Comparison of ENCODE assay signal across 8 mouse cellular contexts in genomic region chr7:67950815-67951531, GRCm38 (mm10). TPM values are rescaled to one million over a fixed set of nuclear protein-coding genes. Genes with fewer than 3 reads are reported as not detected.
DNase-seq lines count a peak whose midpoint lies in the region; ATAC-seq and TF ChIP-seq lines count a peak whose summit lies in the region.

No protein-coding gene starts in this region.

- H3K27me3 ChIP-seq in hindbrain, postnatal 0 days (ENCODE audit: insufficient read depth, low read length) = no peaks in the 10 kb centered on the region

- no peaks in the 10 kb centered on the region; the same call in 1 of the 2 replicates for H3K79me2 ChIP-seq in macrophage (ENCODE audit: inconsistent target)

- peak overlapping the region; percentile 94 for H3K9ac ChIP-seq in hindbrain, postnatal 0 days (replicated peaks; ENCODE audit: low read length)

- peak; percentile 88 to 96 for DNase-seq in adrenal gland, adult (ENCODE audit: inconsistent age in 2 of 2, low spot score in 1 of 2)
- peak; percentile 63 to 69 for DNase-seq in gastrocnemius, adult 8-10 months (ENCODE audit: low spot score in 2 of 2)
- DNase-seq in hindbrain, postnatal 0 days (ENCODE audit: low spot score) = peak; percentile 93
- peak; percentile 83 to 84 for DNase-seq in left cerebral cortex, adult 2 months (ENCODE audit: extremely low spot score in 1 of 2, low spot score in 2 of 2)
- DNase-seq in right cerebral cortex, adult 18-20 months = peak; percentile 83
- peak; percentile 71 to 82 for DNase-seq in urinary bladder, adult 18-20 months (ENCODE audit: low spot score in 2 of 2)

- ATAC-seq in hindbrain, postnatal 0 days = peak; percentile 82

- H3K27ac ChIP-seq in cortical plate, adult 2 months (ENCODE audit: insufficient read depth, low read length) = peak overlapping the region; percentile 76; the same call in 1 of the 2 replicates
- H3K27ac ChIP-seq in hindbrain, postnatal 0 days = peak overlapping the region; percentile 99
- H3K27ac ChIP-seq in left cerebral cortex, adult 2 months = peak overlapping the region; percentile 95
- H3K27ac ChIP-seq in macrophage = no peak overlapping the region

- H3K36me3 ChIP-seq in hindbrain, postnatal 0 days (ENCODE audit: insufficient read depth, low read length) = no peaks in the 10 kb centered on the region
- H3K36me3 ChIP-seq in macrophage (ENCODE audit: inconsistent target) = no peaks in the 10 kb centered on the region

- intact Hi-C loops in left cerebral cortex, adult 2 months (cut with DNase I) = loop anchor here (1.0 to 5.0 kb wide), 9 partner anchors 40 to 406 kb away; no protein-coding TSS in a partner anchor

- H3K4me1 ChIP-seq in cortical plate, adult 2 months (ENCODE audit: control insufficient read depth, insufficient read depth, low read length) = peaks cover 2% of the 10 kb centered on the region
- peaks cover 9% of the 10 kb centered on the region for H3K4me1 ChIP-seq in hindbrain, postnatal 0 days (ENCODE audit: insufficient read depth, low read length)

- H3K9me3 ChIP-seq in hindbrain, postnatal 0 days (ENCODE audit: low read length) = no peaks in the 10 kb centered on the region

- peak overlapping the region; percentile 96 for H3K4me3 ChIP-seq in cortical plate, adult 2 months (ENCODE audit: insufficient read depth, low read length)
- peak overlapping the region; percentile 68 for H3K4me3 ChIP-seq in hindbrain, postnatal 0 days (ENCODE audit: low read length)
- peak overlapping the region; percentile 92 for H3K4me3 ChIP-seq in left cerebral cortex, adult 2 months
- peak overlapping the region; percentile 34 for H3K4me3 ChIP-seq in macrophage (ENCODE audit: inconsistent target)

- TF ChIP-seq CTCF in cortical plate, adult 2 months (IDR thresholded peaks at IDR 0.05; ENCODE audit: extremely low read depth, insufficient read depth, low read length) = peak; percentile 21; the same call in 1 of the 2 replicates
- TF ChIP-seq CTCF in hindbrain, postnatal 0 days (IDR thresholded peaks at IDR 0.05; ENCODE audit: low read depth) = peak; percentile 67
- peak; percentile 96 for TF ChIP-seq CTCF in left cerebral cortex, adult 2 months (IDR thresholded peaks at IDR 0.05)

- no peak for TF ChIP-seq POLR2A in cortical plate, adult 2 months (IDR thresholded peaks at IDR 0.05; ENCODE audit: extremely low read depth, insufficient read depth, low read length)

- under 1% methylated on average over 67 of the region's 71 CpGs for WGBS in hindbrain, postnatal 0 days
- WGBS in macrophage (ENCODE audit: missing documents) = 2% methylated on average over 69 of the region's 71 CpGs

- peak overlapping the region; percentile 100 for H3K4me2 ChIP-seq in hindbrain, postnatal 0 days (ENCODE audit: low read depth, low read length)

RNA-seq across cellular contexts. Expression of gene Igf1r, which starts 1.7 kb away (rescaled TPM):
- polyA plus RNA-seq in cortical plate, adult 2 months (2012; rRNA removed) = 22.7 TPM in 2 replicates
- total RNA-seq in gastrocnemius, adult 8-10 months (2022) = 1 to 10 TPM; 7.5 to 9.4 (median 8.0) TPM
- total RNA-seq in hindbrain, postnatal 0 days (2014; rRNA removed) = 36.2 and 43.2 TPM in 2 replicates
- polyA plus RNA-seq in hindbrain, postnatal 0 days (2015; fragmentation: Nextera tagmentation; extraction: Ambion mirVana) = 12.1 and 13.1 TPM in 2 replicates
- total RNA-seq in left cerebral cortex, adult 2 months (2021) = 10 to 100 TPM; 52.7 to 54.3 TPM
- total RNA-seq in macrophage (2018; cell fraction: chromatin; rRNA removed) = 10 to 100 TPM in 13 of 26 experiments, 1 to 10 TPM in 13; 3.9 to 38.6 (median 17.3) TPM
- 10 to 100 TPM in 1 of 26 experiments, 1 to 10 TPM in 20, under 1 TPM in 5; 0.47 to 10.0 (median 4.0) TPM for total RNA-seq in macrophage (2018; cell fraction: cytosol; rRNA removed)
- total RNA-seq in macrophage (2018; cell fraction: nucleus; rRNA removed) = 10 to 100 TPM in 13 of 26 experiments, 1 to 10 TPM in 13; 3.1 to 32.8 (median 15.7) TPM
- polyA plus RNA-seq in macrophage (2018) = 3.0 to 4.7 TPM (median 3.2 TPM) in 3 replicates

Comparison
In these comparisons a context has a peak if more than half of its experiments do, and no peak if none do; other contexts are left out.
1. H3K4me3 ChIP-seq: peak in every context shown above with its lines; median percentile 96 in cortical plate, adult 2 months; 92 in left cerebral cortex, adult 2 months; 68 in hindbrain, postnatal 0 days; 34 in macrophage.
2. CTCF ChIP-seq: peak in every context shown above with its lines; median percentile 96 in left cerebral cortex, adult 2 months; 67 in hindbrain, postnatal 0 days; 21 in cortical plate, adult 2 months.